Mouse (Mus musculus) bone marrow, adult 2 months (tissue): ENCODE measurements around the gene Txnrd2. TPM values are rescaled to one million over a fixed set of nuclear protein-coding genes. Genes with fewer than 3 reads are reported as not detected.

Experiments used
- H3K27ac ChIP-seq: fragments of 200-500 bp; 2 replicates; pipeline ENCODE4 v1.5.1; 2012; ENCODE audit warnings: low read depth, mild to moderate bottlenecking, control low read depth, inconsistent platforms, low read length; ENCODE audit not compliant: control insufficient read depth, poor library complexity, insufficient read depth
- H3K4me1 ChIP-seq: fragments of 200-500 bp; 2 replicates; pipeline ENCODE4 v1.6.1; 2011; ENCODE audit warnings: low read length; ENCODE audit not compliant: control insufficient read depth, insufficient read depth
- H3K4me3 ChIP-seq: fragments of 200-500 bp; replicated peaks from 2 replicates; pipeline ENCODE3; 2011; ENCODE audit warnings: mild to moderate bottlenecking, low read depth, low read length, control low read depth; ENCODE audit not compliant: control insufficient read depth
- CTCF ChIP-seq: fragments of 200-500 bp; IDR thresholded peaks from 2 replicates; pipeline ENCODE4 v1.5.1; 2011; ENCODE audit warnings: low read length, control low read depth; ENCODE audit not compliant: control insufficient read depth, insufficient read depth
- POLR2A ChIP-seq: fragments of 200-500 bp; IDR thresholded peaks from 2 replicates; pipeline ENCODE4 v1.6.1; 2011; ENCODE audit warnings: low read depth, mild to moderate bottlenecking, control low read depth, low read length, borderline replicate concordance; ENCODE audit not compliant: control insufficient read depth
- WGBS: fragments of 180-500 bp; shearing (Covaris S2); methylation state at CpG from one replicate; pipeline ENCODE4 v1.1.7; 2018; 5-methylcytosine and 5-hydroxymethylcytosine counted together
- polyA plus RNA-seq: library from polyadenylated mRNA; stranded (reverse); fragments of >200 nt; gene quantifications from 2 replicates; pipeline ENCODE4 v1.2.4, GENCODE M21; 2011; ENCODE audit warnings: low replicate concordance; ENCODE audit not compliant: missing spikeins, insufficient read depth, insufficient read length

The Txnrd2 gene
- polyA plus RNA-seq, 1 experiment, result 66.6 TPM

- H3K27ac ChIP-seq, result no peak overlapping the region
- WGBS, result 87% methylated on average over 3 of the region's 3 CpGs
Observed at GRCm38 (mm10) chr16:18506524-18507199, 80.5 kb downstream of the Txnrd2 start.

GRCm38 (mm10) chr16:18507200-18507549, 81.0 kb downstream of the Txnrd2 start:
- no peaks in the 10 kb centered on the region for H3K4me1 ChIP-seq
- TF ChIP-seq POLR2A (no peak), CTCF (no peak)
- H3K27ac ChIP-seq, result no peak overlapping the region
- H3K4me3 ChIP-seq, result no peak overlapping the region
- 36% methylated on average over 1 of the region's 1 CpGs for WGBS

More at GRCm38 (mm10) chr16:18506524-18507199, 80.5 kb downstream of the Txnrd2 start:
- no peaks in the 10 kb centered on the region for H3K4me1 ChIP-seq
- H3K4me3 ChIP-seq, result no peak overlapping the region
- TF ChIP-seq CTCF (no peak), POLR2A (no peak)

- WGBS, result 80% methylated on average over 5 of the region's 5 CpGs
- H3K4me1 ChIP-seq, result no peaks in the 10 kb centered on the region
Observed at GRCm38 (mm10) chr16:18511741-18512140, 85.6 kb downstream of the Txnrd2 start.

GRCm38 (mm10) chr16:18513508-18513907, 87.3 kb downstream of the Txnrd2 start:
- H3K27ac ChIP-seq, result no peak overlapping the region
- TF ChIP-seq CTCF (no peak), POLR2A (no peak)
- WGBS, result 78% methylated on average over 6 of the region's 6 CpGs
- H3K4me3 ChIP-seq, result no peak overlapping the region
- no peaks in the 10 kb centered on the region for H3K4me1 ChIP-seq

More at GRCm38 (mm10) chr16:18511741-18512140, 85.6 kb downstream of the Txnrd2 start:
- TF ChIP-seq POLR2A, result no peak
- TF ChIP-seq CTCF, result no peak
- H3K4me3 ChIP-seq, result no peak overlapping the region
- H3K27ac ChIP-seq, result no peak overlapping the region

- TF ChIP-seq POLR2A (no peak), CTCF (no peak)
- Histone ChIP-seq H3K4me3 (no peak overlapping the region), H3K4me1 (no peaks in the 10 kb centered on the region), H3K27ac (no peak overlapping the region)
Observed at GRCm38 (mm10) chr16:18518091-18518490, 91.9 kb downstream of the Txnrd2 start.

- Histone ChIP-seq H3K4me3 (no peak overlapping the region), H3K27ac (no peak overlapping the region), H3K4me1 (no peaks in the 10 kb centered on the region)
- TF ChIP-seq CTCF, result no peak
- TF ChIP-seq POLR2A, result no peak
- 85% methylated on average over 8 of the region's 8 CpGs for WGBS
Observed at GRCm38 (mm10) chr16:18523563-18524245, 97.5 kb downstream of the Txnrd2 start.

- no peak overlapping the region for H3K4me3 ChIP-seq
- WGBS, result 79% methylated on average over 5 of the region's 5 CpGs
- H3K4me1 ChIP-seq, result no peaks in the 10 kb centered on the region
- H3K27ac ChIP-seq, result no peak overlapping the region
- TF ChIP-seq CTCF (no peak), POLR2A (no peak)
Observed at GRCm38 (mm10) chr16:18528656-18529055, 102.5 kb downstream of the Txnrd2 start.

Other genes with a start within 250 kb of the Txnrd2 start
- gene Ccdc188, start 208.5 kb upstream of the Txnrd2 start, polyA plus RNA-seq, result not detected in 2 replicates
- gene Zdhhc8, start 191.2 kb upstream of the Txnrd2 start, polyA plus RNA-seq, result 3.6 and 11.7 TPM in 2 replicates
- gene Trmt2a, start 177.7 kb upstream of the Txnrd2 start, polyA plus RNA-seq, result 62.6 and 104 TPM in 2 replicates
- gene Ranbp1, start 177.7 kb upstream of the Txnrd2 start, polyA plus RNA-seq, result 90.1 and 125 TPM in 2 replicates
- gene Gm49776, start 168.1 kb upstream of the Txnrd2 start, polyA plus RNA-seq, result not detected in 2 replicates
- 37.4 and 48.8 TPM in 2 replicates for gene Dgcr8, start 137.1 kb upstream of the Txnrd2 start, polyA plus RNA-seq
- 49.3 and 54.7 TPM in 2 replicates for gene Tango2, start 78.3 kb upstream of the Txnrd2 start, polyA plus RNA-seq
- 4.7 and 13.7 TPM in 2 replicates for gene Arvcf, start 78.2 kb upstream of the Txnrd2 start, polyA plus RNA-seq
- gene Comt, start 468 bp downstream of the Txnrd2 start, polyA plus RNA-seq, result 40.6 and 53.8 TPM in 2 replicates
- 2.6 and 11.3 TPM in 2 replicates for gene Gnb1l, start 72.3 kb downstream of the Txnrd2 start, polyA plus RNA-seq
- gene Rtl10, start 72.5 kb downstream of the Txnrd2 start, polyA plus RNA-seq, result 1.5 TPM in 1 of 2 replicates, not detected in the other
- not detected in 2 replicates for gene Tbx1, start 164.3 kb downstream of the Txnrd2 start, polyA plus RNA-seq
- 50.4 and 84.3 TPM in 2 replicates for gene Gp1bb, start 196.0 kb downstream of the Txnrd2 start, polyA plus RNA-seq
- 13.1 and 15.2 TPM in 2 replicates for gene Gm49601, start 200.0 kb downstream of the Txnrd2 start, polyA plus RNA-seq
- 13.9 and 41.9 TPM in 2 replicates for gene Sept5, start 203.6 kb downstream of the Txnrd2 start, polyA plus RNA-seq